Mouse (Mus musculus) liver, postnatal 0 days (tissue): ENCODE data around the gene Akr1d1.

Experiments used
- CTCF ChIP-seq: sonication (generic); IDR thresholded peaks from 2 replicates; pipeline ENCODE4 v1.5.1; 2016; ENCODE audit warnings: antibody characterized with exemption, low read depth
- EP300 ChIP-seq: IDR thresholded peaks from 2 replicates; pipeline ENCODE4 v1.6.1; 2016; ENCODE audit warnings: antibody characterized with exemption, low read depth, mild to moderate bottlenecking

DNA sequence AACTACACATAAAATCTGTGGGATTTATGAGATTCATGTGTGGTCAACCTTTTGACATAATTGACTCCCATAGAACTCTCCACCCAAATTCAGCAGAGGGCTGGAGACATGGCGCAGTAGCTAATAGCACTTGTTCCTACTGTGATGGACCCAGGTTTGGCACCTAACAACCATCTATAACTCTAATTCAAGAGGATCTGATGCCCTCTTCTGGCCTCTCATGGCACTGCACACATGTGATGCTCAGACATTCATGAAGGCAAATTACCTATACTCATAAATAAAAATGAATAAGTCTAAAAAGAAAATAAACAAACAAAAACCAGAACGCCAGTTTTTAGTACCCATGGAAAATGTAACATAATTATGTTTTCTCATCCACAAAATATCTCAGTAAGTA, 22.8 kb downstream of the Akr1d1 start:
- TF ChIP-seq CTCF (peak; percentile 63), EP300 (no peak)
